Comparison of ENCODE assay signal across 9 mouse cellular contexts in genomic region chr10:40192010-40192935, GRCm38 (mm10). TPM values are rescaled to one million over a fixed set of nuclear protein-coding genes. Genes with fewer than 3 reads are reported as not detected.
DNase-seq lines count a peak whose midpoint lies in the region; ATAC-seq and TF ChIP-seq lines count a peak whose summit lies in the region.
"Had no signal": no experiment of that assay in that cellular context is flagged by ENCODE, and none has a peak within 500 bp of the region (broad histone marks: within the 10 kb centered on the region; RNA-seq: fewer than 3 reads in every experiment).

No protein-coding gene starts in this region.

- 0 out of 2 replicates have a peak, but pooled peaks cover 3% of the 10 kb centered on the region for H3K27me3 ChIP-seq in heart, embryonic 11.5 days (ENCODE audit: control insufficient read depth, insufficient read depth, low read length)
- H3K27me3 ChIP-seq in heart, adult 2 months (ENCODE audit: control insufficient read depth, insufficient read depth, low read length) = no peaks in the 10 kb centered on the region; the same call in 1 of the 2 replicates
- no peaks in the 10 kb centered on the region for H3K27me3 ChIP-seq in lung, postnatal 0 days (replicated peaks; ENCODE audit: insufficient read depth, low read length)
- no peaks in the 10 kb centered on the region for H3K27me3 ChIP-seq in limb, embryonic 14.5 days (ENCODE audit: control insufficient read depth, insufficient read depth, low read length)
- H3K27me3 ChIP-seq in stomach, embryonic 15.5 days (replicated peaks) = no peaks in the 10 kb centered on the region

- ATAC-seq in heart, embryonic 11.5 days (replicated peaks; ENCODE audit: insufficient number of reproducible peaks, low FRiP score, low TSS enrichment) = no peak
- ATAC-seq in lung, postnatal 0 days = no peak
- ATAC-seq in limb, embryonic 14.5 days (ENCODE audit: low FRiP score, low read depth) = no peak
- no peak for ATAC-seq in stomach, embryonic 15.5 days (ENCODE audit: insufficient read depth, low FRiP score, low read depth)

- no peak for TF ChIP-seq EP300 in heart, adult 2 months (IDR thresholded peaks at IDR 0.05; ENCODE audit: insufficient read depth, low read depth, low read length)
- TF ChIP-seq EP300 in lung, postnatal 0 days (IDR thresholded peaks at IDR 0.05) = no peak

- no peak for DNase-seq in heart, adult 2 months
- no peak for DNase-seq in lung, postnatal 0 days (ENCODE audit: low spot score)
- DNase-seq in lung, postnatal 25 days (ENCODE audit: low spot score) = no peak
- DNase-seq in limb, embryonic 14.5 days (ENCODE audit: low spot score) = no peak
- no peak for DNase-seq in cerebellum, postnatal 10 days
- no peak for DNase-seq in retina, embryonic 14.5 days (ENCODE audit: low spot score)
- DNase-seq: adrenal gland, postnatal 14 days had no signal

- 44% methylated on average over 18 of the region's 18 CpGs for WGBS in heart, embryonic 11.5 days (ENCODE audit: insufficient replicate concordance)
- WGBS in heart, adult 2 months = 54% methylated on average over 18 of the region's 18 CpGs
- WGBS in lung, postnatal 0 days = 42% methylated on average over 18 of the region's 18 CpGs
- WGBS in limb, embryonic 14.5 days = 30% methylated on average over 18 of the region's 18 CpGs
- WGBS in stomach, embryonic 15.5 days = 45% methylated on average over 18 of the region's 18 CpGs

- H3K4me3 ChIP-seq in heart, embryonic 11.5 days (ENCODE audit: low read depth, low read length) = no peak overlapping the region
- no peak overlapping the region for H3K4me3 ChIP-seq in heart, adult 2 months
- H3K4me3 ChIP-seq in lung, postnatal 0 days (ENCODE audit: low read depth, low read length) = no peak overlapping the region
- peak overlapping the region; percentile 36 for H3K4me3 ChIP-seq in limb, embryonic 14.5 days (replicated peaks; ENCODE audit: low read length)
- H3K4me3 ChIP-seq in stomach, embryonic 15.5 days (replicated peaks) = peak overlapping the region; percentile 16; the same call in 1 of the 2 replicates

- H3K9me3 ChIP-seq in heart, embryonic 11.5 days (replicated peaks; ENCODE audit: control insufficient read depth, low read length) = no peaks in the 10 kb centered on the region
- no peaks in the 10 kb centered on the region for H3K9me3 ChIP-seq in lung, postnatal 0 days (ENCODE audit: low read length)
- no peaks in the 10 kb centered on the region for H3K9me3 ChIP-seq in limb, embryonic 14.5 days (ENCODE audit: control insufficient read depth, low read length)
- no peaks in the 10 kb centered on the region for H3K9me3 ChIP-seq in stomach, embryonic 15.5 days

- H3K4me2 ChIP-seq in heart, embryonic 11.5 days = peak overlapping the region; percentile 48
- H3K4me2 ChIP-seq in lung, postnatal 0 days (replicated peaks; ENCODE audit: low read depth, low read length) = peak overlapping the region; percentile 42
- peak overlapping the region; percentile 68 for H3K4me2 ChIP-seq in limb, embryonic 14.5 days (replicated peaks; ENCODE audit: low read depth, low read length, severe bottlenecking)
- peak overlapping the region; percentile 49 for H3K4me2 ChIP-seq in stomach, embryonic 15.5 days

- TF ChIP-seq POLR2A in heart, adult 2 months (IDR thresholded peaks at IDR 0.05; ENCODE audit: insufficient read depth, low read depth, low read length) = no peak
- no peak for TF ChIP-seq POLR2A in limb, embryonic 14.5 days (IDR thresholded peaks at IDR 0.05; ENCODE audit: borderline replicate concordance, extremely low read depth, insufficient read depth, insufficient read length)

- H3K9ac ChIP-seq in heart, embryonic 11.5 days (ENCODE audit: low read depth, low read length) = no peak overlapping the region
- no peak overlapping the region for H3K9ac ChIP-seq in heart, adult 2 months (ENCODE audit: low read depth, low read length)
- no peak overlapping the region for H3K9ac ChIP-seq in lung, postnatal 0 days (replicated peaks; ENCODE audit: low read depth)
- H3K9ac ChIP-seq in limb, embryonic 14.5 days (ENCODE audit: low read depth, low read length, severe bottlenecking) = peak overlapping the region; percentile 50
- H3K9ac ChIP-seq in stomach, embryonic 15.5 days = 0 out of 2 replicates have a peak overlapping the region, but pooled peaks have one; percentile 2

- intact Hi-C loops in heart, adult 2 months (cut with DNase I) = no loop called here

- no peaks in the 10 kb centered on the region for H3K4me1 ChIP-seq in heart, embryonic 11.5 days (ENCODE audit: control insufficient read depth, insufficient read depth, low read length)
- H3K4me1 ChIP-seq in heart, adult 2 months (ENCODE audit: control insufficient read depth, insufficient read depth, low read length) = no peaks in the 10 kb centered on the region
- H3K4me1 ChIP-seq in lung, postnatal 0 days (ENCODE audit: insufficient read depth, low read depth, low read length) = no peaks in the 10 kb centered on the region
- H3K4me1 ChIP-seq in limb, embryonic 14.5 days (ENCODE audit: control insufficient read depth, insufficient read depth, low read length) = peaks cover 14% of the 10 kb centered on the region
- 0 out of 2 replicates have a peak, but pooled peaks cover 7% of the 10 kb centered on the region for H3K4me1 ChIP-seq in stomach, embryonic 15.5 days

- H3K27ac ChIP-seq in heart, embryonic 11.5 days (ENCODE audit: low read depth, low read length) = no peak overlapping the region
- no peak overlapping the region for H3K27ac ChIP-seq in heart, adult 2 months
- no peak overlapping the region for H3K27ac ChIP-seq in lung, postnatal 0 days (ENCODE audit: low read length)
- H3K27ac ChIP-seq in limb, embryonic 14.5 days (replicated peaks; ENCODE audit: low read depth, low read length) = no peak overlapping the region
- H3K27ac ChIP-seq in stomach, embryonic 15.5 days = no peak overlapping the region

- no peaks in the 10 kb centered on the region for H3K36me3 ChIP-seq in heart, embryonic 11.5 days (ENCODE audit: control insufficient read depth, insufficient read depth, low read length)
- H3K36me3 ChIP-seq in heart, adult 2 months (ENCODE audit: control insufficient read depth, insufficient read depth, low read length) = no peaks in the 10 kb centered on the region
- H3K36me3 ChIP-seq in lung, postnatal 0 days (ENCODE audit: insufficient read depth, low read length) = no peaks in the 10 kb centered on the region
- H3K36me3 ChIP-seq in limb, embryonic 14.5 days (ENCODE audit: control insufficient read depth, insufficient read depth, low read length) = no peaks in the 10 kb centered on the region
- no peaks in the 10 kb centered on the region for H3K36me3 ChIP-seq in stomach, embryonic 15.5 days

- TF ChIP-seq CTCF in heart, adult 2 months (IDR thresholded peaks at IDR 0.05) = no peak
- TF ChIP-seq CTCF in lung, postnatal 0 days (IDR thresholded peaks at IDR 0.05) = no peak

- no peaks in the 10 kb centered on the region for H3K79me2 ChIP-seq in heart, adult 2 months (replicated peaks; ENCODE audit: control insufficient read depth, insufficient read depth, low read length)

RNA-seq across cellular contexts. Expression of gene Slc16a10, which starts 50.2 kb away (rescaled TPM):
- polyA plus RNA-seq in heart, embryonic 11.5 days (2014; fragmentation: Nextera tagmentation; extraction: Ambion mirVana) = 17.2 and 18.6 TPM in 2 replicates
- 10 to 100 TPM; 21.0 to 21.9 TPM for total RNA-seq in heart, adult 2 months (2021)
- 15.3 and 28.3 TPM in 2 replicates for polyA plus RNA-seq in heart, adult 2 months (2012; rRNA removed)
- polyA plus RNA-seq in lung, postnatal 0 days (2015; fragmentation: Nextera tagmentation; extraction: Ambion mirVana) = 7.3 and 8.7 TPM in 2 replicates
- polyA plus RNA-seq in limb, embryonic 14.5 days (2012; rRNA removed) = 5.6 and 7.8 TPM in 2 replicates
- polyA plus RNA-seq in limb, embryonic 14.5 days (2014; fragmentation: Nextera tagmentation; extraction: Ambion mirVana) = 8.7 and 9.6 TPM in 2 replicates
- 16.5 and 17.0 TPM in 2 replicates for polyA plus RNA-seq in stomach, embryonic 15.5 days (2015; fragmentation: Nextera tagmentation; extraction: Ambion mirVana)

RNA-seq across cellular contexts. Expression of gene Rpf2, which starts 54.6 kb away (rescaled TPM):
- polyA plus RNA-seq in heart, embryonic 11.5 days (2014; fragmentation: Nextera tagmentation; extraction: Ambion mirVana) = 44.1 and 54.0 TPM in 2 replicates
- 10 to 100 TPM in 1 of 2 experiments, 1 to 10 TPM in 1; 9.4 to 12.4 TPM for total RNA-seq in heart, adult 2 months (2021)
- polyA plus RNA-seq in heart, adult 2 months (2012; rRNA removed) = 2.5 and 5.4 TPM in 2 replicates
- polyA plus RNA-seq in lung, postnatal 0 days (2015; fragmentation: Nextera tagmentation; extraction: Ambion mirVana) = 19.0 and 20.4 TPM in 2 replicates
- 16.8 and 25.0 TPM in 2 replicates for polyA plus RNA-seq in limb, embryonic 14.5 days (2012; rRNA removed)
- polyA plus RNA-seq in limb, embryonic 14.5 days (2014; fragmentation: Nextera tagmentation; extraction: Ambion mirVana) = 54.5 TPM in 2 replicates
- polyA plus RNA-seq in stomach, embryonic 15.5 days (2015; fragmentation: Nextera tagmentation; extraction: Ambion mirVana) = 63.1 and 65.6 TPM in 2 replicates

Comparison
In these comparisons a context has a peak if more than half of its experiments do, and no peak if none do; other contexts are left out.
1. H3K4me3 ChIP-seq: peak in limb, embryonic 14.5 days (single experiment) and stomach, embryonic 15.5 days (single experiment); none in heart, embryonic 11.5 days (single experiment), heart, adult 2 months (single experiment) and lung, postnatal 0 days (single experiment).
2. H3K9ac ChIP-seq: peak in limb, embryonic 14.5 days (single experiment) and stomach, embryonic 15.5 days (single experiment); none in heart, embryonic 11.5 days (single experiment), heart, adult 2 months (single experiment) and lung, postnatal 0 days (single experiment).
3. Peak in every context shown above with its lines, with median percentiles within 50 percentile points of each other: H3K4me2 ChIP-seq.